Mouse (Mus musculus) megakaryocyte, embryonic 14.5 days (primary cell): Measurements from ENCODE around the gene Sorbs2.

Experiments
- FLI1 ChIP-seq: IDR thresholded peaks from 2 replicates; pipeline ENCODE4 v1.6.1; 2012; ENCODE audit warnings: low read length, inconsistent platforms, mixed read lengths
- GATA1 ChIP-seq: IDR thresholded peaks from 3 replicates; pipeline ENCODE4 v1.6.1; 2012; ENCODE audit warnings: mixed read lengths, low read length, inconsistent platforms, borderline replicate concordance

DNA sequence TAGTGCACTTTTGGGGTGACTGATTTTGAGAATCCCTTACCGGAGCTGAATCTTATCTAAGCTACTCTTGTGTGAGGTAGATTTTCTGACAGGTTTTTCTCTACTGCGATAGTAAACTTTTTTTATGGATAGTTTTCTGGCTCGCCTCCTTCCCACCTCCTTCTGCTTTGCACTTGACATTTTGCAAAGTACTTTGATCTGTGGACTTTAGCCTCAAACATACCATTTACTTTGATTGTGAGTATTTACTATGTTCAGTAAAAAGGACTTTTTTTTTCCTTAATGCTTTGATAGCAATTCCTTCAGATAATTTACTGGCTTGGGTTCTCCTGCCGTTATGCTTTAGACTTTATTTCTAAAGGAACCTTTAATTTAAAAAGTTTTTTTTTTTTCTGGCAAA lies 151.9 kb downstream of the Sorbs2 start:
- no peak for TF ChIP-seq GATA1
- no peak for TF ChIP-seq FLI1
